Mouse (Mus musculus) neutrophil, adult 5-6 weeks (primary cell): ENCODE measurements at regions not wholly inside any gene's neighbourhood (a gene's known extent, or its start where the extent isn't known, plus 50 kb on each side); places are given as distances from the start of the nearest gene placed in this dataset.

ENCODE experiments used
- ATAC-seq: fragments of 151-379, 151-347 bp; 2 replicates; pipeline ENCODE4 v1.8.0; 2017; ENCODE audit warnings: mild to moderate bottlenecking, moderate TSS enrichment; ENCODE audit not compliant: insufficient number of reproducible peaks, poor library complexity, low FRiP score, severe bottlenecking; ENCODE audit errors: extremely low read depth

DNA sequence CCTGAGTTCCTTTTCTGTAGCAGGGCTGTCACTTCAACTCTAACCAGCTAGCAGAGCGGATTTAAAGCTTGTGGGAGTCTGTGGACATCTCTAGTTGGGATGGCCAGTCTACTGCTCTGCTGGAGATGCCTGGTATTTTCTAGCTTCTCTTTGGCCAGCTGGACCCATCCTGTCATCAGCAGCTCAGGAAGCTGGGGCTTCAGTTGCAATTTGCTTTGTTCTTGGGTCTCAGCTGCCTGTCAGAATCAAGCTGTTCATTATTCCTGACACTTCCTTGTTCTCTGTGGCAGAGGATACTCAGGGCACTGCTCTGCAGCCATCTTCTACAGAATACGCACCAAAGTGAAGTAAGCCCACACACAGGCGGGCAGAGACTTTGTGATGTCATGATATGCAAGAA lies 200.8 kb downstream of the Etnk1 start:
- no peak for ATAC-seq

DNA sequence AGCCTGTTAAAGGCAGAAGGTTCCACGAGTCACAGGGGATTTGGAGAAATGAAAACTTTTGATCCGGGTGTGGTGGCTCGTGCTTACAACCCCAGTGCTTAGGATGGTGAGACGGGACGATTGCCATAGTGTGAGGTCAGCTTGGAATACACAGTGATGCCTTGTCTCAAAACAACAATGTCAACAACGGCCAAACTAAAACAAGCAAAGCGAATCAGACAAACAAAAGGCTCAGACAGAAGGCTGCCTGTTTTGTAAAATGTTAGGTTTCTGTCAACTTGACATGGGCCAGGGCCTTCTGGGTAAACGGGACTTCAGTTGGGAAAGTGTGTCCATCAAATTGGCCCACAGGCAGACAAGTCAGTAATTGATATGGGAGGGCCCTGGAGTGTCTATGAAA lies 201.6 kb downstream of the Etnk1 start:
- ATAC-seq = no peak

DNA sequence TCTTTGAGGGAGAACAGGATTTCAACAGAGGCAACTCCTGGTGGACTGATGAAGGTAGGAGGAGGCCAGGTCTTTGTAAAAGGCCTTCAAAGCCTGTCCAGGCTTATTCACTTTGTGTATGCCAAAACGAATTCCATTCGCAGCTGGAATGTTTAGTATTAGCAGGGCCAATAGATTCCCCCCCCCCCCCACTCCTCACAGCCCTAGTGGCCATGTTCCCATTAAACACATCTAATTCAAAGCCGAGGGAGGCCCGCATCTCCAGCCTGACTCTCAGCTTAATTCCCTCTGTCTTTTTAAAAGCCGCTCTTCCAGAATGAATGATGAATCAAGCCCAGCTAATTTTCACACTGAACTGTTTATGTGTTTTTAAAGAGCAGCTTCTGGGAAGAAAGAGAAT lies 205.5 kb downstream of the Etnk1 start:
- no peak for ATAC-seq

DNA sequence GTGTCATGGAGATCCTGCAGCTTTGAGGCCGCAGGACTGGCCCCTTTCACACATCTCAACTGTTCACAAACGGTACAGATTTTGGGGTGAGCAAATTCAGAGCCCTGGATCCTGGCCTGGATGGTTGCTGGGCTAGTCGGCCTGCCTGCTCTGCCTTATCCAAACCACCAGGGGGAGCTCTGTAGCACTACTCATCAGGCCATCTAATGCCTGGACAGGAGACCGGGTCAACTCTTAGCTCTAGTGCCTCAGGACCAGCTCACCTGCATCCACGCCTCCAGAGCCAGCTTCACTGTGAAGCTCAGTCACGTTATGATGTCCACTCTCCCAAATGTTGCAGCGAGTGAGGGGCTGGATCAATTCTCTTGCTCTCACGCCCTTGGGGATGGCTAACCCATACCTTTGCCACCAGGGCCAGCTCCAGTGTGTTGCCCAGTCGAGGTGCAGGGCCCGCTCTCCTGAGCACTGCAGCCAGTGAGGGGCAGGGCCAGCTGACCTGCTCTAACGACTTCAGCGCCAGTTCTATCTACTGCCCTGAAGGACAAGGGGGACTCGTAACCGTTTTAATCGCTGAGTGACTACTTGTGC lies 206.8 kb downstream of the Etnk1 start:
- ATAC-seq = peak; percentile 59; the same call in 1 of the 2 replicates

DNA sequence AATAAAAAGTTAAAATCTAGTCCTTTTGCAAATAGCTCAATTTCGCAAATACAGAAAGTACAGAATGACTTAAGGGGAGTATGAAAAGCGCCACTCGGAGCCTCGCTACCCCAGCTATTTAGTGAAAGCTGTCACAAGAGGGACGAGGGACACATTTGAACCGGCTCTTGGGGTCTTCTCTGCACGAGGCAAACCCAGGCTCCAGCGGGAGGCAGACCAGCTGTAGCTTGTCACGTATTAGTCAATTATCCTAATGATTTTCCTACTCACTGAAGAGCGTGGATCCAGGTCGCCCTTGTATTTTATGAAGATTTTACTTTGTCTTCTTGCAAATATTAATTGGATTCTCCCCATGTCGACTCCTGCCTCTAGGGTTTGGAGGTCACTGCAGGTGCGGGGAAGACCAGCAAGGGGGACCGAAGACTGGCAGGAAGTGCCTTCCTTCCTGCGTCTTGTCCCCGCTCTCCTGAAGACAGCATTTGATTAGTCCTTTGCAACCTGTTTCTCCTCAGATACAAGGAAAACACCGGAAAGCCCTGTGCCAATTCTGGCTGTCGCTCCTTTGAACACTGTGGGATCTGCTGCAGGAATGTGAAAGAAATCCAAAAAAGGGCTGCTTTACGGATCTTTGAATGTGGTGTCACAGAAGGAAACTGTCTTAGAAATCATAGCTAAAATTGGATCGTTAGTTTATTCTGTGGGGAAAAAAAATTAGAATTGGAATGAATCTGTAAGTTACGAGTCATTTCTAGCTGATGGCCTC lies 209.1 kb downstream of the Etnk1 start:
- no peak for ATAC-seq

DNA sequence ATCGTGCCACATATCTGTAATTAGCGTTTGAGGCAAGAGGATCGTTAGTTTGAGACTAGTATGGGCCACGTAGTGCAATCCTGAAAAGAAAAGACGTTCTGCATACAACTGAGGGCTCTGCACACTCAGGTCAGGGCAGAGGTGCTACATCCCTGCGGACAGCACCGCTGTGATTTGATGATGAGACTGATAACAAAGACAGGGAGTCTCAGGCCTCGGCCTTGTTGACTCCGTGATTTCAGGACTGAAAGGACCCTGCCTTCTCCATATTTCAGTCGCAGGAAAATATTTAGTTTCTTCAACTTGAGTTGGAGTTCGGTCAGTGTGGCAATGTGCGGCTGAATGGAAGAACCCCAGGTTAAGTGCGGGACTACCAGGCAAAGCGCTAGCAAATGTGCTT lies 210.1 kb downstream of the Etnk1 start:
- no peak for ATAC-seq

DNA sequence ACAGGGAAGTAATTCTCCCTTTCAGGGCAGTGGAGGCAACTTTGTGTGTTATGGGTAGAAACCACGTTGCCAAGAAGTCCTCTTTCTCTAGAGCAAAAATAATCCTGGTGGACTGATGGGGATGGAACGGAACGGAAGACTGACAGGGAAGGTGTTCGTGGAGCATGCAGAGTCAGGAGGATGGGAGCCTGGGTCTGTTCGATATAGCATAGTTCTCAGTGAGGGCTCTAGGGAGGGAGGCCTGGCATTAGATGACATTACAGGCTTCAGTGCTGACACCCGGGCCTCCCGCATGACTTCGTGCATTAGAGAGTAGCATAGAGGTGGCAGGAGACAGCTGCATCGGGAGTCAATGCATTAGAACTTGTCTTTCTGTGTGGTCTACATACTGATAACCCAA lies 211.1 kb downstream of the Etnk1 start:
- no peak for ATAC-seq

DNA sequence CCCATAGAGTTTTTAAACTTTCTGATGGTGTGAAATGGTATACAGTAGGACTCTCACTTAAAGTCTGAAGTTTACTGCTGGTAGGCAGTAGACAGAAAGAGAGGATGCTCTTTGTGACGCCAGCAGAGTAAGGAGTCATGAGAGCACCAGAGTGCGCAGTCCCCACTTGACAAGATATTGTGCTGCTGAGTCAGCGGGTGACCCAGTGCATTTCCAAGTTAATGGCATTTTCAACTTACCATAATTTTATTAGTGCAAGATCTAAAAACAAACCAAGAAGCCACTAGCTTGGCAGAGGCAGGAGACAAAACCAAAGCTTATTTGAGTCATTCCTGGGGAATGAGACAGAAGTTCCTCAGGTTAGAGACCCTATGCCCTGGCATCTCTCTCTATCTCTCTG lies 213.5 kb downstream of the Etnk1 start:
- ATAC-seq = no peak

DNA sequence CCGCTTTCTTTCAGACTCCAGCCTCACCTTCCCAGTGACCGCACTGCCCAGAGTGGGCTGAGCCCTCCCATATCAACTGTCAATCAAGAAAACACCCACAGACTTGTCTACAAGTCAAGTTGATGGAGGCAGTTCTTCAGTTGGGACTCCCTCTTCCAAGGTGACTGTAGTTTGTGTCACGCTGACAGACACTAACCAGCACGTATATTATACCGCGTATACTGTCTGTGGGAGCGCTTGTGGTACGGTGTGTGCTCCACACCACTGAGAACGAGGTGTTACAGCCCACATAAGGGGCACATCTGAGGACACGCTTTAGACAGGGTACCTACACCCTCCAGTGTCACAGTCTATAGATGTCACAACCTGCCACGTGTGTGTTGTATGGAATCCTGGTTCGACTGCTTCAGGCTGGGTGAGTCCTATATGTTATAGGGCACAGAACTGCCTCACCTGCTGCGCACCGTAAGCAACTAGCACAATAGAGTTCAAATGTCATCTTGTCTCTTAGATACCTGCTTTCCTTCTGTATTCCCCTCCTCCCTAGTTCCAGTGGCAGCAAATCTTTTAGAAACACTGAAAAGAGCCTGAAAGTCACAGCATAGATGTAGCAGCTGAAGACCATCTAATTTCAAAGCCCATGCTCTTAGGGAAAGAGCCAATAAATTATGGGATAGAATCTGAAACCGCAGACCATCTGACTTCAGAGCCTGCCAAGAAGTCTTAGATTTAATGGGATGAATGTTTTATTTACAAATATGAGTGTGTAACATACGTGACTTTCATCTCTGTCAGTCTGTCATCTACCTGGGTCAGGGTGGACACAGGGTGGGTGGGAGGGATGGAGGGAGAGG lies 219.8 kb downstream of the Etnk1 start:
- no peak for ATAC-seq

DNA sequence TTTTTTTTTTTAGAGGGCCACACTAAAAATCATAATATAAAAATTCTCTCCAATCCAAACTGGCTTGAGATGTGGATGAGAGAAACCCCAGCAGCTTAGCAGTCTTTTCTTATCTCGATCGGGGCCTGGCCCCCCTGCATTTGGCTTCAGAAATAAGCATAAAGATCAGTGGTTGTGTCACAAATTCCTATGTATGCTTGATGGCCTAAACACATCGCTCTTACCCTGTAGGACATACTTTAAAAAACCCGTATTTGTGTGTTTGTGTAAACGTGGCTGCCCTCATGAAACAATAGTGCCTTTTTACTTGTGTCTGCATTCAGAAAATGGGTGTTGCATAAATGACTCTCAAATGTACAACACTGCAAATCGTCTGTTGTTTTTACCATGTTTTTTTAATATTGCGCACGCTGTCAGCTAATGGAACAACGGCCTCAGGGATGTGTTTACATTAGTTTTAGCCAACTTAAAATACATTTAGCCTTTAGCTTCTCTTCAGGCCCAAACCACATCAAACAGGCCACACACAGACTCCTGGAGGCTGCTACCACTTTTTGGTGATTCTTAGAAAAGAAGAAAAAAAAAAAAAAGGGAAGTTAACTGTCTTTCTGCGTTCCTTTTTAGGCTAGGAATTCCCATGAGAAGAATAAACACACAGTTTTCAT lies 226.7 kb downstream of the Etnk1 start:
- ATAC-seq = no peak

DNA sequence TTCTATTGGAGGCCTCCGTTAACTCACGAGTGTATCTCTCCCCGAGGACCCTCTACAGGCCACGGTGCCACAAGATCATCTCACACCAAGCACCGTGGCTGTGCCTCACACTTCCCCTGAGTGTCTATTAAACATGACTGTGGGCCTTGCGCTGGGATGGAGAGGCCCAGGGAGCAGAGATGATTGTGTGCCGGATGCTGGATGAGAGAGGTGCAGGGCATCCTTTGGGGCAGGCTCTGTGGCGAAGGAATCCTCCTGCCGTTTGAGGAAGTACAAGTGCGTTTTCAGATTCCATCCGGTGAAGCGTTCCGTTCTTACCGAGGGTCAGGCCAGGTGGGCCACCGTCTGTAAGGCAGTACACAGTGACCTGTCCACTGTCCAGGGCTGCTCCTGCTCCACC lies 227.4 kb downstream of the Etnk1 start:
- ATAC-seq = no peak

DNA sequence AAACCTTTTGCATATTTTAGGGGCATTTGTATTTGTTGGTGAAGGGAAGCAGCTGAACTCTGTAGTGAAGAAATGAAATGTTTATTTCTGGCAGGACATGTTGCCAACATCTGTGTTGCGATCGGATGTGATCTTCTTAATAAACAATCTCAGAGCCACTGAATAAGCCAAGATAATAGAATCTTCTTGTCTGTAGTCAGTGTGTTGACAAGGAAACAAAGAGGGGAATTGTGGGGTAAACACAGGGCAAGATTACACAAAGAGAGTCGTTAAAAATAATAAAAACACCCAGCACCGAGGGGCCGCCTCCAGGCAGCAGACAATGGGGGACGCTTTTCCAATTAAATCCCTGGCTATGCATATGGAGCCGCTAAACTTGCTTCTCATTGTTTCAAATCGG lies 234.4 kb downstream of the Etnk1 start:
- no peak for ATAC-seq

DNA sequence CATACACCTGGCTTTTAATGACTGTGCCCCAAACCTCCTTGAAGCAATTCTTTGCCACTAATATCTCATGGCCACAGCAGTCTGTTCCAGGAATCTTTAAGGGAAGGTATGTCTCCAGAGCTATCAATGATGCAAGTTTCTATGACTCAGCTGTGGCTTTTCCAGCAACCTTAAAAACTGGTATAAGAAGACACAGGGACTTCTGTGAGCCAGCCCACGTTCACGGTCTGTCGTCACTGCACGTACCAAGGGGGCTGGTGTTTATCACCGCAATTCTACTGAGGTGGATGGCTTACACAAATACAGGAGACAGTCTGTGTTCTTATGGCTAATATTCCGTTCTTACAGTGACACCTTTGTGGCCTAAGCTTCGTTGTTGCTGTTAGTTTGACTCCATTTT lies 234.9 kb downstream of the Etnk1 start:
- no peak for ATAC-seq

DNA sequence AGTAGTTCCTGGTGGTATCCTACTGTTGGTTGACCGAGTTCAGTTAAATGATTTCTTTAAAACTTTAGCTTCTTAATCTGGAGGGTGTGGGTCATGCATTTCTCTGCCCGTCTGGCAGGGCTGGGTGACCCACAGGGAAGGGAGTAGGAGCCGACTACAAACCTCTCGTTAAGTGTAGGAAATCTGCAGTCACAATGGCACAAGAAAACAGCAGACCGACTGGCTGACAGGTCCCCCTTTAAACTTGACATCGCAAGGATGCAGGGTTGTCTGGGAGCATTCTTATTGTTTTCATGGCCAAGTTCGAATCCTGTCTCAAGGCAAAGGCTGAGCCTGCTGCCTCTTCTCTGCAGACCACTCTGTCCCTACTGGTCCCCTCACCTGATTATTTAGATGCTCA lies 235.7 kb downstream of the Etnk1 start:
- no peak for ATAC-seq

DNA sequence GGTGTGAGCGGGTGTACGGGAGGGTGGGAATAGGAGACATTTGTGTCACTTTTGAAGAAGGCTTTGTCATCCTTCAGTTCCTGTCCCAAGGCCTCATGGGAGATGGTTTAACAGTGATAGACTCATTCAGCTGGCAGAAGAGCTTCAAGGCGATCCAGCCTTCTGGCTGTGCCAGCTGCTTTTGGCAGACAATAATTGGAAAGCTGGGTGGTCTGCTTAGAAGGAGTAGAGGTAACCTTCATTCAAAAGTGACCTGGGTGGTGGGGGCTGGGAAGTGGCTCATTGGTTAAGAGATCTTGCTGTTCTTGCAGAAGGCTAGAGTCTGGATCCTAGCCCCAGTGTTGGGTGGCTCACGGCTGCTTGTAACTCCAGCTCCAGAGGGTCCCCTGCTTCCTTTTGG lies 237.5 kb downstream of the Etnk1 start:
- ATAC-seq = no peak

DNA sequence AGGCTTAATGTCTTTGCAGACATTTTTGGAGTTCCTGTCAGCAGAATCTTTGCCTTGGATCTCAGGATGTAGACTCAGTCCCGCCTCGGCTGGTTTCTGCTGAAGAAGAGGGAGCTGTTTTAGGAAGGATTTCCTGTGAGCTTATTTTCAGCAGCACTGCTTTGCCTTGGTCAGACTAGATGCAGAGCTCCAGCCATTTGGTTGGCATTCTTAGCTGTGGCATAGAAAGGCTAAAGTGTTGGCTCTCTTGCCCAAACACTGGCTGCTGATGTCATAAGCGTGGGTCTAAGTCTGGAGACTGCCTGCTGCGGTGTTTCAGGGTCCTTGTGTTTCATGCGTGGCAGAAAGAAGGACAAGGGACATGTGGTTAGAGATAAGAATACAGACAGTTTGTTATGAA lies 245.0 kb downstream of the Etnk1 start:
- no peak for ATAC-seq

DNA sequence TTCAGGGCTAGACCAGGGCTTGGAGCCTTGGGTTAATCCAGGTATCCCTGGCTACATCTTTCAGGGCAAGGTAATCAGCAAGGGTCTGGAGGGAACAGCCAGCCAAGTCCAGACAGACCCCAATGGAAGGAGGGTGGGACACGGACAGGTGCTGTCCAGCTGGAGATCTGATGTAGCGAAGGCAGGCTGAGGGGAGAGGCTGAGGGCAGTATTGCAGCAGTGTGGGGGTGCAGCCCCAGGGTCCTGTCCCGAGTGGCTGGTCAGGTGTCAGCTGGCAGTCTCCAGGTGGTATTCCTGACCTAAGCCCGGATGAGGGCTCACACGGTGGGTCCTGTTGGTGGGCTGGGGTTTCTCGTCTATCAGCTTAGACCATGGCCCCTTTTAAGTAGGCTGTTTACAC lies 245.7 kb downstream of the Etnk1 start:
- ATAC-seq = no peak

DNA sequence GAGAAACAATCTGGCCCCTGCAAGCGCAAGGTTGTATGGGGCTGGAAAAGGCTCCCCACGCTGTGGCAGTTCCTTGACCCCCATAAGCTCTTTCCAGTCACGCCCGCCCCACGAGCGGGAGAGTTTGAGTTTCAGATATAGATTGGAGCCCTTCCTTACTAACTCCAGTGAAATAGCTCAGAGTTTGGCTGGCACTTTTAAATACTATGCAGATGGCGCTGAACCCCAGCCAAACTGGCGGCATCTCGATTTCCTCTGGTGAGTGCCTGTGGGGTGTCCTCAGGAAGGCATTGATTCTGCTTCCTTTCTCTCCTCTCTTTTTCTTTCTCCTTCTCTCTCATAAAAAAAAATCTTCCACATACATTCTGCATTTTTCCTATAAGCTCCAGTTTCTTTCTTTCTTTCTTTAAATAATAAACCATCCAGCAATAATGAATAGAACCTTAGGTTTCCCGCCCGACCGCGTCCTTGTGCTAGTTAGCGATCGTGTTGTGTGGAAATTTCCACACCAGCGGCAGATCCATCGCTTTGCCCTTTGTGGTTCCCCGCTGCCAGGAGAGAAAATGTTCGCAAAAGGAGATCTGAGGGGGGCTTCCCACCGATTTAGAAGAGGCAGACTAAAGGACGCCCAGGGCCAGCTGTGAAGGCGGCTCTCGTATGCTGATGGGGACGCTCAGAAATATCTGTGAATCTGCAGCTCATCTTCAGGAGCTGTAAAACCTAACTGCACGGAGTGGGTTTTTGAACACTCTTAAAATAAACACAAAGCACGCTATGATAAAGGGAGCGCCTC lies 247.8 kb downstream of the Etnk1 start:
- ATAC-seq = no peak

DNA sequence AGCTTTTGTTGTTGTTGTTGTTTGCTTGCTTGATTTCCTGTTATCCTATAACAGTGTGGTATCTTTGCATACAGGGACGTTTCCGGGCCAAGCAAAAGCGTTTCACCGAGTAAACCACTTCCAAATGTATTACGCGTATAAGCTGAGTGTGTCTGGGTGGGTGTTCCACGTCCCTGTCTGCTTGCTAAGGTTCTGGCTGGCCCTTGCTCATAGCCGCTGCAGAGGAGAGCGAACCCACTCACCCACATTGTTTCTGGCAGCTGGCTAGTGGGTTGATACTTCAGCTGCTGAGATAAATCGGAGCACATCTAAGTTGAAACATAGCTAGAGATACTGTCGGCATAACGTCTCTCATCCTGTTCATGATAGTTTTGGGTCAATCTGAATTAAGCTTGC lies 248.4 kb downstream of the Etnk1 start:
- no peak for ATAC-seq
